Mouse (Mus musculus) neural tube, embryonic 14.5 days (tissue): ENCODE measurements around the gene Yjefn3. TPM values are rescaled to one million over a fixed set of nuclear protein-coding genes. Genes with fewer than 3 reads are reported as not detected.

Source experiments
- ATAC-seq: fragments of 200-750 bp; cut with Nextera tagmentation; 2 replicates; pipeline ENCODE4 v1.8.0; 2017; ENCODE audit warnings: low read depth, mild to moderate bottlenecking, moderate TSS enrichment, moderate library complexity
- H3K27ac ChIP-seq: fragments of 300-500 bp; sonication (generic); 2 replicates; pipeline ENCODE4 v1.5.1; 2014; ENCODE audit warnings: low read depth, mild to moderate bottlenecking, control low read depth, low read length, moderate library complexity, mixed read lengths
- H3K27me3 ChIP-seq: fragments of 300-500 bp; sonication (generic); 2 replicates; pipeline ENCODE4 v1.6.1; 2014; ENCODE audit warnings: low read length; ENCODE audit not compliant: control insufficient read depth, insufficient read depth
- H3K36me3 ChIP-seq: fragments of 300-500 bp; sonication (generic); 2 replicates; pipeline ENCODE4 v1.6.1; 2014; ENCODE audit warnings: low read length, mixed read lengths; ENCODE audit not compliant: control insufficient read depth, insufficient read depth
- H3K4me1 ChIP-seq: fragments of 300-500 bp; sonication (generic); 2 replicates; pipeline ENCODE4 v1.6.1; 2014; ENCODE audit warnings: low read length; ENCODE audit not compliant: control insufficient read depth, insufficient read depth
- H3K4me2 ChIP-seq: fragments of 300-500 bp; sonication (generic); 2 replicates; pipeline ENCODE4 v1.6.1; 2014; ENCODE audit warnings: mild to moderate bottlenecking, low read depth, low read length, control low read depth
- H3K4me3 ChIP-seq: fragments of 300-500 bp; sonication (generic); 2 replicates; pipeline ENCODE4 v1.5.1; 2014; ENCODE audit warnings: low read depth, low read length, control low read depth, mixed read lengths
- H3K9ac ChIP-seq: fragments of 300-500 bp; sonication (generic); replicated peaks from 2 replicates; pipeline ENCODE4 v1.6.1; 2014; ENCODE audit warnings: low read depth, mild to moderate bottlenecking, control low read depth, low read length, mixed read lengths
- H3K9me3 ChIP-seq: fragments of 300-500 bp; sonication (generic); 2 replicates; pipeline ENCODE4 v1.6.1; 2016; ENCODE audit warnings: low read length; ENCODE audit not compliant: control insufficient read depth
- WGBS: fragments of 180-500 bp; shearing (Covaris S2); extraction: QIAGEN DNeasy Blood & Tissue Kit; methylation state at CpG from one replicate; pipeline ENCODE4 v1.1.7; 2014; 5-methylcytosine and 5-hydroxymethylcytosine counted together
- polyA plus RNA-seq: library from polyadenylated mRNA; unstranded; fragments of >200 nt; fragmentation: Nextera tagmentation; extraction: Ambion mirVana; gene quantifications from 2 replicates; pipeline ENCODE4 v1.2.1, GENCODE M21; 2014

Yjefn3 gene
- polyA plus RNA-seq, 1 experiment from 2014 or later = 11.5 TPM

DNA sequence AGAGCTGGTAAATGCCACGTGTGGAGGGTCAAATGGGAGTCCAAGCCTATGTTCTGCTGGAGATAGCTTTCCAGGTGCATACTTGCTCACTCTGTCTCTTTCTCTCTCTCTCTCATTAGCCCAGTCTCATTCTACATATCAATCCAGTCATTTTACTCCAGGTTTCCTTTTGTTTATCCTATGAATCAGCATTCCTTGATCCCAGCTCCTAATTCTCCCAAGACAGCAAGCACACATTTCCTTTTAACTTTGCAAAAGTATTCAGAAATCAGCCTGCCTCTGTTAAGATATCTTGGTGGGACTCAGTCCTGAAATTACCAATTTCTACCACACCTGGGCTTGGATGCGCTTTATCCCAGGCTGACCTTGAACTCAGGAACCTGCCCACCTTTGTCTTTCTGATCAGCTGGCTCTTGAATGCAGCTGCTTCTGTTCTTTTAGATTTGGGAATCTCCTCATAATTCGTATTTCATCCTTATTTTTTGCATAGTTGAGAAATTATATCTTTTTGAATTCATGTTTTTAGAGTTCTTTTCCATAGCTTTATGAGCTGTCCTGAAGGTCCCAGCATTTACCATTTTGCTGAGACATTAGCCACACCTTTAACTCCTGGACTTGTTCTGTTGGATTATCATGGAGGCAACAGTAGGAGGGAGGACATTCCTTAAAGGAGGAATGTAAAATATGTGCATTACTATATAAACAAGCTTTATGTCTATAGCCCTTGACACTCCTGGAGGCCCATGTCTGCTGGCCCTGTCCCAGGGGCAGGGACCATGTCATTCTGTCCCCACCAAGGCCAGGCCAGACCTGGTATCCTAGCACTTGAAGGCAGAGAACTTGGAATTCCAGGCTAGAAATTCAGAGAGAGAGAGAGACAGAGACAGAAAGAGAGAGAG is 55.1 kb downstream of the Yjefn3 start:
- H3K9ac ChIP-seq = no peak overlapping the region
- no peak for ATAC-seq
- no peaks in the 10 kb centered on the region for H3K36me3 ChIP-seq
- no peak overlapping the region for H3K4me3 ChIP-seq
- H3K4me1 ChIP-seq = no peaks in the 10 kb centered on the region
- H3K4me2 ChIP-seq = no peak overlapping the region
- H3K27me3 ChIP-seq = no peaks in the 10 kb centered on the region
- WGBS = 85% methylated on average over 3 of the region's 3 CpGs
- no peak overlapping the region for H3K27ac ChIP-seq
- no peaks in the 10 kb centered on the region for H3K9me3 ChIP-seq

Other genes starting within 250 kb of the Yjefn3 start
- gene Zfp964, start 248.2 kb downstream of the Yjefn3 start, polyA plus RNA-seq = 3.0 and 3.1 TPM in 2 replicates
- gene Zfp869, start 192.0 kb downstream of the Yjefn3 start, polyA plus RNA-seq = 29.3 and 30.3 TPM in 2 replicates
- 8.8 and 9.3 TPM in 2 replicates for gene Zfp963, start 152.7 kb downstream of the Yjefn3 start, polyA plus RNA-seq
- 0.45 and 0.86 TPM in 2 replicates for gene Gm20422, start 127.8 kb downstream of the Yjefn3 start, polyA plus RNA-seq
- 48.0 and 51.1 TPM in 2 replicates for gene Atp13a1, start 111.5 kb downstream of the Yjefn3 start, polyA plus RNA-seq
- gene Zfp866, start 111.5 kb downstream of the Yjefn3 start, polyA plus RNA-seq = 47.1 and 47.7 TPM in 2 replicates
- gene Gmip, start 94.0 kb downstream of the Yjefn3 start, polyA plus RNA-seq = 27.5 and 31.3 TPM in 2 replicates
- 0.84 and 1.3 TPM in 2 replicates for gene Lpar2, start 80.3 kb downstream of the Yjefn3 start, polyA plus RNA-seq
- gene Pbx4, start 70.2 kb downstream of the Yjefn3 start, polyA plus RNA-seq = 61.0 and 74.5 TPM in 2 replicates
- 3.5 and 4.3 TPM in 2 replicates for gene Cilp2, start 15.0 kb downstream of the Yjefn3 start, polyA plus RNA-seq
- 4.1 and 4.3 TPM in 2 replicates for gene Tssk6, start 528 bp downstream of the Yjefn3 start, polyA plus RNA-seq
- gene Ndufa13, start 154 bp downstream of the Yjefn3 start, polyA plus RNA-seq = 176 and 194 TPM in 2 replicates
- gene Gatad2a, start 93.7 kb upstream of the Yjefn3 start, polyA plus RNA-seq = 20.9 and 27.5 TPM in 2 replicates
- gene Mau2, start 140.0 kb upstream of the Yjefn3 start, polyA plus RNA-seq = 73.5 and 77.9 TPM in 2 replicates
- 47.1 and 52.9 TPM in 2 replicates for gene Sugp1, start 140.1 kb upstream of the Yjefn3 start, polyA plus RNA-seq
- gene Tm6sf2, start 170.2 kb upstream of the Yjefn3 start, polyA plus RNA-seq = 1.3 and 2.1 TPM in 2 replicates
- gene Hapln4, start 180.7 kb upstream of the Yjefn3 start, polyA plus RNA-seq = 0.73 and 0.84 TPM in 2 replicates
- 154 and 176 TPM in 2 replicates for gene Ncan, start 218.2 kb upstream of the Yjefn3 start, polyA plus RNA-seq
- gene Nr2c2ap, start 228.6 kb upstream of the Yjefn3 start, polyA plus RNA-seq = 22.9 and 35.3 TPM in 2 replicates
- 9.4 and 12.2 TPM in 2 replicates for gene Rfxank, start 236.4 kb upstream of the Yjefn3 start, polyA plus RNA-seq
- gene Borcs8, start 236.8 kb upstream of the Yjefn3 start, polyA plus RNA-seq = 63.7 and 72.3 TPM in 2 replicates
- 0.27 and 0.72 TPM in 2 replicates for gene Mef2b, start 237.0 kb upstream of the Yjefn3 start, polyA plus RNA-seq